Mouse (Mus musculus) heart, adult 9 months (tissue): ENCODE measurements around the gene Fads3.

ENCODE experiments used
- DNase-seq, 2 experiments: peaks; one replicate each; pipeline ENCODE4 v3.0.0; 2022; ENCODE audit warnings: low spot score in 2 of 2

The Fads3 gene

DNA sequence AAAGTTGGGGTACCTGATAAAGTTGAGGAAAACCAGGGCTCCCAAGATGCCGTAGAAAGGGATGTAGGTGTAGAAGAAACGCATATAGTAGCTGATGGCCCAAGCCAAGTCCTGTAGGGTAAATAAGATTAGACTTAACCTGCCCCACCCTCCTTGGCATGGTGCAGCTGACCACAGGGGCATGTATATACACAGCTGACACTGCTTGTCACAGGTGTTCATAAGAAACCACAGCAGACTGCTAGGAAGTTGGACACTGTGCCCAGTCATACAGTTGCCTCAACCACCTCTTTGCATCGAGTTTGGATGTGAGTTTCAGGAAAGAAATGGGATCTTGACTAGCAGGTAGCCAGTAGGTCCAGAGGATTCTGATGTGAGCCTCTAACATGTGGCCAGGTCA, 25.1 kb downstream of the Fads3 start:
- no peak for DNase-seq

DNA sequence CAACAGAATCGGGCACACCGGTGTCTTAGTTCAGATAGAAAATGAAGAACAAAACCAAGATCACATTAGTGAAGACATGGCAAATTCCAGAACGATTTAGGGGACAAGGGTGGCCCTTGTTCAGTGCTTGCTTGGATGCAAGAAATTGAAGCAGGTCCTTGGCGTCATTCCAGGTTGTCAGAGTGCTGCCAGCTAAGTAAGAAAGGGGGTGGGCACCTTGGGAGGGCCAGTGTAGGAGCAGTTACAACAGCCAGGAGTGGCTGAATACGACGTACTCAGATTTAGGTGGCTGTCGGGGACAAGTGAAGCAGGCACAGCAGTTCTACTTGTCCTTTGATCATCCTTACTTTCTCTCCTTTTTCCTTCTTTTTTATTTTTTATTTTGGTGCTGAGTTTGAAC, 26.3 kb downstream of the Fads3 start:
- DNase-seq: no peak

DNA sequence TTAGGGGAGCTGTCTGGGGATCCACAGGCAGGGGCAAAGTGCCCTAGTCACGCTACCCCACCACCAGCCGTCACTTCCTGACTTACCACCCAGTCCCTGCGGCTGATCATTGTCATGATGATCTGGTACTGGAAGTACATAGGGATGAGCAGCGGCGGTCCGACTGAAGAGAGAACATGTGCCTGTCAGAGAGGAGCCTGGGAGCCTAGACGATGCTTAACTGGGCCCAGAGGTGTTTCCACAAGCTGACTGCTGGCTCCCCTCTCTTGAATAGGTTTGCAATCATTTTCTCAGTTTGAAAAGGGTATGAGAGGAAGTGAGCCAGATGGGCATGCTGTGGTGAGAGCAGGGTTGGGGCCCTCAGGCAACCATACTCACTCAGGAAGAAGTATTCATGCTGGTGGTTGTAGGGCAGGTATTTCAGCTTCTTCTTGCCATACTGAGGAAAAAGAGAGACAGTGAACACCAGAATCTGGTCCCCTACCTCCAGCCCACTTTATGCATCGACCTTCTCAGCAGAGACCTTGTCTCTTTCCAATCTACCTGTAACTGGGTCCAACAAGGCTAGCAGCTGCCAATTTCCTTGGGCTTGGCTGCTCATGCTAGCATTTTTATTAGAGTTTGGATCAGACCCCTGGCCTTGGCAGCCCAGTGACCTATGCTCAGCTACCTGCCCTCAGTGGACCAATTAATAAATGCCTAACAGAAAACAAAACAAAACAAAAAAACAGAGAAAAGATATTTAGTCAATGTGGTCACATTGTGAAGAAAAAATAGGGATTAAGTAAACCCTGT, 29.0 kb downstream of the Fads3 start:
- no peak for DNase-seq

DNA sequence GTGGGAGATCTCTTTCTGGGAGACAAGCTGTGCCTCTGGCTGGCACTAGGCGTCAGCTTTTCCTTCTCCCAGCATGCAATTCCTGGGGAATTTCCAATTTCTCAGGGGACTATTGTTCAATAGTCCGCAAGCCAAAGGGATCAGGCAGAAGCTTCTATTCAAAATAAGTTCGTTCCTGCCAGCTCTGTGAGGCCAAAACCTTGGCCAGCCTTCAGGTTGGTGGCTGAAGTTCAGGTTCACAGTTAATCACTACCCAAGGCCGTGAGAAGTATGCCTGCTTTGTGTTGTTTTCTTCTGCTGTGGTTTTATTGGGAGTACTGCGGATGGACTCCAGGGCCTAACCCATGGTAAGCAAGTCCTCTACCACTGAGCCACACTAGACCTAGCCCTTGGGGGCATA, 29.8 kb downstream of the Fads3 start:
- DNase-seq: no peak

DNA sequence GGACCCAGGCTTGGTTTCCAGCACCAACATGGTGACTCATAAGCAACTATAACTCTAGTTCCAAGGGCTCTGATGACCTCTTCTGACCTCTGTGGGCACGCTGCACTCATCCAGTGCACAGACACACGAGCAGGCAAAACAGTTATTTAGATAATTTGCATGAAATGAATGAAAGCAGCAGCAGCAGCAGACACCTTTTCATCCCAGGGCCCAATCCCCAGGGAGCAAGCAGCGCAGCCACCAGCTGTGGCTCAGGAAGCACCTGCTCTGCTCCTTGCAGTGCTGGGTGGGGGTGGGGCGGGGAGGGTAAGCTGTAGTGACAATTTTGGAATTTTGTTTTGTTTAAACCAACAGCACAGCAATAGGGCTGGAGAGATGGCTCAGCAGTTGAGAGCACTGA, 30.5 kb downstream of the Fads3 start:
- no peak for DNase-seq

DNA sequence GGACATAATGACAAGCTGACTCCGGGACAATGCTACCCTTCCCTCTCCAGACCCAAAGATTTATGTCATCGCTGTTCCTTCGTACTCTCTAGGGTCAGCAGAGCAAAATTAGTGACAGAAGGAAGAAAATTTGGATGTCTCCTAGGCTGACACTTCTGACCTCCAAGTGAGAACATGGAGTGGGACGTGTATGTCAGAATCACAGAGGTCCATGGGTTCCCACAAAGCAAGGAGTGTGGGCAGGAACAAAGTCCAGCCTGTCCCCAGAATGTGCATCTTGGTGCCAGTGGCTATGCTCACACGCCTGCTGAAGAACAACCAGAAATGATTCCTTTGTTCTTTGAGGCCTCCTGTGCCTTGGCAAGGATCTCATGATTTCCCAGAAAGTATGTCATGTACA, 31.8 kb downstream of the Fads3 start:
- DNase-seq: no peak

DNA sequence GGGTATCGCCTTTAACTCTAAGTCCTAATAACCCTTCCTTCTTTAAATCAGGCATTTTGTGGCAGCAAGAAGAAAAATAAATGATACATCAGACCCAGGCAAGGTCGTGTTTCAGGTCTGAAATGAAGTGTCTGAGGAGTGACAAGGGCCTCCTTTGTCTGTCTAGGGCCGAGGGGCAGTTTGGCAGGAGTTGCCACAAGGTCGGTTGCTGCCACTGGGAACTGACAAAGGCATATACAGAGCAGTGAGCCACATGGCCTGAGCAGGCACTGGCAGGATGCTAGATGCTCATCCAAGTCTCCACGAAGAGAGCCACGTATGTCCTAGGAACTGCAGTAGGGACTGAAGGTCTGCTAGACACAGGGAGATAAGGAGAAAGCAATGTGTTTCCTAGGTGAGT, 37.0 kb downstream of the Fads3 start:
- no peak for DNase-seq

DNA sequence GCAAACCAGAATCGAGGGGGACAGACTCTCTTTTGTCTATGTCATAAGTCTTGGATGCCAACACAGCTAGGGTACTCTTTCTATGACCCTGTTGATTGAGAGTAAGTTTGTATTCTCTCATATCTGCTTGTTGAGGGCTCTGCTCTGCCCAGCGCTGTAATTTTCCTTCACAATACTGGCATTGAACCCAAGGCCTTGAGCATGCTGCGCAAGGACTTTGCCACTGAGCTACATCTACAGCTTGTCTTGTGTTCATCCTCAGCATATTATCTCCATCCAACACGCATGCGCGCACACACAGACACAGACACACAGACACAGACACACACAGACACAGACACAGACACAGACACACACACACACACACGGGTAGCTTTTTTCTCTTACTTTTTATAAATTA, 39.0 kb downstream of the Fads3 start:
- no peak for DNase-seq

DNA sequence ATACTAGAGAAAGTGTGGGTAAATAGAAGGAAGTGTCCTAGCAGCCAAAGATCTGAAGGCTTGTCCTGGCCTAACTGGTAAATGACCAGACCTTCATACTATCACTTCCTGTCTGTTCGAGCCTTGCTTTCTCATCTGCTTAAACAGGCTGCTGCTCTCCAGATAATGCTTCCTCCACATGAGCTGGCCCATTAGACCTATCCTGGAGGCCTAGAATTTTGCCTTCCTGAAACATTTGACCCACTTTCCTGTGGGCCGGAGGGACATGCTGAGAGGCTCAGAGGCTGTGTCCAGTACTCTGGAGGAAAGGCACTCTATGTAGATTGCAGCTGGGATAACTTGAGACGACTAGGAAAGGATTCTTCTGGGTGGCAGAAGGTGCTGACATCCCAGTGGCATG, 40.7 kb downstream of the Fads3 start:
- peak in 1 of 2 experiments; percentile 56 for DNase-seq

DNA sequence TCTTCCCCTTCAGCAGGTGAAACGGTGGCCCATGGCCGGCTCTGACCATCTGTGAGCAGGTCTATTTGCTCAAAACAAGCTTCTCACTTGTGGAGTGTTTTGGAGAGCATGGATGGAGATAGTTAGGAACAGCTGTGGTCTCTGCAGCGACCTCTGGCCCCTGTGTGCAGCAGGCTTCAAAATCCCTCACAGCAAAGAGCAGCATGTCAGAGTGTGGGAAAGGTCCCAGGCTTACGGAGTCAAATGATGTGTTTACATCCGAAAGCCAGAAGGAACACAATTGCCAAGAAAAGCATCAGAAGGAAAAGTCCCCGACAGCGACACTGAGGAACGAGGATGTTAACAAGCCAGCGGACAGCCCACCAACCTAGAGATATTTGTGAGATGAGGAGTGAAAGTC, 44.1 kb downstream of the Fads3 start:
- peak in 1 of 2 experiments; percentile 37 for DNase-seq

DNA sequence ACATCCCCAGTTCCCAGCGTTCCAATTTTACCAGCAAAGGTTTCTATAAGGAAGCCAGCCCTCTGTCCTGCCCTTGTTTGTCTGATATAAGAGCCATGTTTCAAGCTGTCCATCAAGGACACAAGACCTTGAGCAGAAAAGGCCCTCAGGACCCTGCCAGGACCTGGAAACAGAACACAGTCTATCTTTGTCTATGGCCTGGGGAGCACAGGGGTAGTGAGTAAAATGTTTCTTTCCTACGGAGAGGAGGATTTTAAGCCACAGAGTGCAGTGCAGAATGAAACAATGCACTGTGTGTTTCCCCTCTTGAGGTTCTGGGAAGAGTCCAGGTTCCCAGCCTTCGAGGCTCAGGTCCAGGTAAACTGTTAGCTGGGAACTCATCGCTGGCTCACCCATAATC, 45.6 kb downstream of the Fads3 start:
- no peak for DNase-seq

DNA sequence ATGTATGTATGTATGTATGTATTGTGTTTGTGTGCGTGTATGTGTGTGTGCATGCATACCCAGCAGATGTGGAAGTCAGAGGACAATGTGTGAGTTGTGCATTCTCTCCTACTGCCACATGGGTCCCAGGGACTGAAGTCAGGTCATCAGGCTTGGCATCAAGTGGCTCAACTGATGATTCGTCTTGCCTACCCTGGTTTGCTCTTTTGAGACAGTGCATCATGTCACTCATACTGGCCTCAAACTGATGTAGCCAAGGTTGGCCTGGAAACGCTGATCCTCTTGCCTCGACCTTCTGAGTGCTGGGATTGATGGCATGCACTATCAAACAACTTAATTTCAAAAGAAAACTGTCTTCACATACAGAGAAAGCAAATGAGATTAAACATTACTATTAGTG, 52.5 kb downstream of the Fads3 start:
- DNase-seq: no peak

DNA sequence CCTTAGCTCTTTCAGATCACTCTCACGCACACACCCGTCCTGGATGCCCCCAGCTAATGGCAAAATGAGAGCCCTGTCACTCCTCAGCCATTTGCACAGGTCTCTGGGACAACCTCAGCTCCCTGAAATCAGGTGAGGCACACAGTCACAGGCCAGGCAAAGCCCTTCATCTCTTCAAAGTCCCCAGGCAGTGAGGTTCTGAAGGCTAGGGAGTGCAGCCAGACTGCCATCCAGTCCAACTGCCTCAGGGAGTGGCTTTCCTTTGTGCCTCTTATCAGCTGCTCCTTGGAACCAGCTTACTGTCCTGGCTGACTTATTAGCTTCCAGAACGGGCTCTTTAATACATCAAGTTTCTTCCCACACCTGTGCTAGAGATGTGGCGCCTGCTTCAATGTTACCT, 53.3 kb downstream of the Fads3 start:
- no peak for DNase-seq

DNA sequence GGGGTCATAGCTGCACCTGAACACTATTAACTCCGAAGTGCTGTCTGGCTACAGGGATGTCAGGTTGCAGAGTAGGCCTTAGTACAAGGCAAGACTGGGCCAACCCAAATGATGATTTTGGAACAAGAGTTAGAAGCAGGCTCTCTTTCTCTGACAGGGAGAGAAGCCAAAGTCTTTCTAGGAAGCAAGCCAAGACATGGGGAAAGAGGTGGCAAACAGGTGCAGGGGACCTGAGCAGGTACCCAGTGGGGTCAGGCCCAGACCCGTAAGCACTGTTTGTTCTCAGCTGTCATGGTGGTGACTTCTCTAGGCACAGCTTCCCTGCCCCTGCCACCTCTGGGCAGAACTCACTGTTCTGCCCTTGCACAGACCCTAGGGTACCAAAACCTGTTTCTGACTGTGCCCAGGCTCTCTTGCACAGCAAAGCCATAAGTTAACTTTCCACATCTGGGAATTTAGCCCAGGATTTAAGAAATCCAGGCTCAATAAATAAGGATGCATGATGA, 55.1 kb downstream of the Fads3 start:
- DNase-seq: no peak

DNA sequence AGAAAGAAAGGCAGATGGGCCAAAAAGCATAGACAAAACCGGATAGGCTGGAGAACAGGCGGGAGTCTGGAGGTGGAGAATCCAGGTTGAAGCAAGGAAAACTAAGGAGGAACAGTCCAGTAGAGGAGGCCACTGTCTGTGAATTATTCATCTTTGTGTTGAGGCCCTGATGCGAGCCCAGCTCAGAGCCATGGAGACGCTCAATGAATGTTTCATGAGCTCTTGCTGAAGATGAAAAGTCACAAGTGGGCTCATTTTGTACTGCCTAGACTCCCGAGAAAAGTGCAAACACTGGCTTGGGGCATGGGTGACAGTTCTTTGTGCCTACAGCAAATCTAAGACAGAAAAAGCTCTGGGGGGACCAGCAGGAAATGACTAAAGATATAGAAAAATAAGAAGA, 56.5 kb downstream of the Fads3 start:
- no peak for DNase-seq

DNA sequence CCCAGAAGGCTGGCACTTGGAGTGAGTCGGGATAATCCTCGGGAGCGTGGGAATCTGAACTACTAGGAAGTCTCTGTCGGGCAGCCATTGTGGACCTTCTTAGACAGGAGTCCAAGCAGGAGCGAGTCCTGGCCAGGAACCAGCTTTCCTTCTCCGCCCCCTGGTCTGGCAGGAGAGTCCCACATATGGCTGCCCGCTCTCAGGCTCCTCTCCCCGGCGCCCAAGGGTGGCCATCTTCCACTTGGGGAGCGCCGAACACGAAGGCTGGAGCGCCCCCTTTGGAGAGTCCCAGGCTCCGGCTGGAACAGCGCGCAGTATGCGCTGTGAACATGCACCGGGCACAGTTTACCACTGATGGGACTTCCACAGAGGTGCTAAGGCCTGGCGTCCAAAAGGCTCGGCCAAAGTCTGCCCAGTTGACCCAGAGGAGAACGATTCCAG, 59.3 kb downstream of the Fads3 start:
- DNase-seq: peak; percentile 73 to 76

DNA sequence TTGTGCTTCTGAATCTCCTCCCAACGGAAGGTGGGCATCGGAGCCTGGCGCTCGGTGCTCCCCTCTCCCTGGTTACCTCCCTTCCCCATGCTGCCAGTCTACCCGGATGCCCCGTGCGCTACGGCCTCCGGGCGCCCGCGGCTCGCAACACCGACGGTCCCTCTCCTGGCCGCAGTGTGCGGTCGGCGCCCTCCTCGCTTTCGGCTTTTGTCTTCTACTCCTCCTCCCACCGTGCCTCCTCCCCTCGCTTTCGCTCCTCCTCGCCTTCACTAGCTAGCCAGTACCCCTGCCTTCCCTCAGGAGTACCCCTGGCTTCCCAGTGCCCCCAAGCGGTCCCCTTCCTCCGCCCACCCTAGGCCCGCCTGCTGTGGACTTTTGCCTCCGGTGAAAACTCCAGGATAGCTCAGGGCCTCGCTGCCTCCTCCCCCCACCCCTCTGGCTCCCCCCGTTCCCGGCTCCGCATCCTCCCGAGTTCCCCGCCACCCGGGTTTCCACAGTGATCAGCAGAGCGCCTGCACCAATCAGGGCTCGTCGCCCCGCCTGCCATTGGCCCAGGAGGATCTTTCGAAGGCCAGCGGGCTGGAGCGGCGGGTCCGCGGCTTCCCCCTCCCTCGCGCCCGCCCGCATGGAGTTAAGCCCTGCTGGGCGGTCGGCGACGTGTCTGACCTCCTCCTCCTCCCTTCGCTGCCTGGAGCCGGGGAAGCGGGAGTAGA, 60.1 kb downstream of the Fads3 start, which contains the start of gene Fads2:
Gene Fads2, minus strand, starts transcription at position 406 of the 713 bp plus-strand sequence.
- DNase-seq: peak; percentile 86 to 88

DNA sequence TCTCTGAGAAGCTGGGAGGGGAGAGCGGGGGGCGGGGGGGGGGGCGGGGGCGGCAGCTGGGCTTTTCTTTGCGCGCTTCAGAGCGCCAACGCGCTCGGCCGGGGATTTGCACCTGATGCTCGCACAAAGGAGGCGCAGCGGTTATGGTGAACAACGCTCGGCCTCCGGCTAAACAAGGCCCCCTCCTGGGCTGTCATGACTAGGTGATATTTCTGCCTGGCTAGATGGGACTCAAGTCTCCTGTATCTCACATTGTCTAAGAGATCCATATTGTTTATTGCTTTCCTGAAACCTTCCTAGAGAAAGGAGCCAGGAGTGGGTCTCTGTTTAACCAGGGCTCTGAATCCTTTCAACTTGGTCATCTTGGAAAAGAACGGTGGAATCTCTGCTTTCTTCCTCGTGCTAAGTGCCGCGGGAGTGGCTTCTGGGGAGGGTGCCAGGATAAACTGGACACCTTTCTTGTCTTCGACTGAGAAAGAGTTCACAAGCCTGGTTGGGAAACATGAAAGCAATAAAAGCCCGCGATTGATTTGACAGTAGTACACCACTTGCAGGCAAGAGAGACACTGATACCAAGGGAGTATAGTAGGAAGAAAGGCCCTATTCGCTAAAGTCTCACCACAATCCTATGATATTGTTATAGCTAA, 60.8 kb downstream of the Fads3 start:
- no peak for DNase-seq

DNA sequence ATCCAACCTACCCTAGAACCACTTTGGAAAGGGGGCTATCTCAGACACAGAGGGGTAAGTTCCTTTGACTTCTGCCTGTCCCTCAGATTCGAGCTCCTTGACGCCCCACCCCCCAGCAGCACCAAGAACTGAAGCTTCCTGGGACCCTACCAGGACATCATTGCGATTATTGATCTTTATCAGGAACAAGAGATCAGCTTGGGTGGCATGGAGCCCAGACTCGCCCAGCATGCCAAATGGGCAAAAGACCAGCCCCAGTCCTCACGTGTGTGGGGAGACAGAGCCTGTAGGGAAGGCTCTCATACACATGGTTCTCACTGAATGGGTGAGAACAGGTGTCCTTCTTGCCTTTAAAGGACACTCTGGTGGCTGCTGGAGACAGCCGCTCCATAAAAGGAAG, 62.9 kb downstream of the Fads3 start:
- no peak for DNase-seq

DNA sequence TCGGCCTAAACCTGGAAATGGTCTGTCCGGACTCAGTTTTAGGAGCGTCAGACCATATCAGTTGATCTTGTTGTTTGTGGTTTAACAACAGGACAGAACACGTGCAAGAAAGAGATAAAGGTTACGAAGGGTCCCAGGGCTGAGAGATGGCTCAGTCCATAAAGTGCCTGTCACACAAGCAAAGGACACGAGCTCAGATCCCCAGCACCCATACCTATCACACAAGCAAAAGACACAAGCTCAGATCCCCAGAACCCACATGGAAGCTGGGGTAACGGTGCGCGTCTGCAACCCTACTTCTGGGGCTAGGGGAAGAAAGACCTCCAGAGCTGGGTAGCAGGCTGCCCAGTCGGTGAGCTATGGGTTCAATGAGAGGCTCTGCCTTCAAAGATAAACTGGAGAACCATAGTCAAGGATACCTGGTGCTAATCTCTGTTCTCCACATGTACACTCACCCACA, 63.7 kb downstream of the Fads3 start:
- no peak for DNase-seq

DNA sequence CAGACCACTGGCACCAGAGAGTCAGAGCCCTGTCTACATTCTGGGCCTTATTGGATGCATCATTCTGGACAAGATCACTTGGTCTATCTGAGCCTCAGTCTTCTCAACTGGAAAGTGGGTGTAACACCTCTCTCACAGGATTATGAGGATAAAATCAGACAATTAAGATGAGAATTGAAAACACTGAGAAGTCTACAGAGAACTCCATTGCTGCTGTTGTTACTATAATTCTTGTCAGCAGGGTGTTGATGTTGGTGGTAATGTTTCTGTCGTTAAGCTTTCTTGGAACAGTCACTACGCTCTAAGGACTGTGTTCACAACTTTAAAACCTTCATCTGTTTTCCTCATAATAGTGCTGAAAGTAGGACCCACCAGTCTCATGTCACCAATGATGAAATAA, 65.3 kb downstream of the Fads3 start:
- no peak for DNase-seq

DNA sequence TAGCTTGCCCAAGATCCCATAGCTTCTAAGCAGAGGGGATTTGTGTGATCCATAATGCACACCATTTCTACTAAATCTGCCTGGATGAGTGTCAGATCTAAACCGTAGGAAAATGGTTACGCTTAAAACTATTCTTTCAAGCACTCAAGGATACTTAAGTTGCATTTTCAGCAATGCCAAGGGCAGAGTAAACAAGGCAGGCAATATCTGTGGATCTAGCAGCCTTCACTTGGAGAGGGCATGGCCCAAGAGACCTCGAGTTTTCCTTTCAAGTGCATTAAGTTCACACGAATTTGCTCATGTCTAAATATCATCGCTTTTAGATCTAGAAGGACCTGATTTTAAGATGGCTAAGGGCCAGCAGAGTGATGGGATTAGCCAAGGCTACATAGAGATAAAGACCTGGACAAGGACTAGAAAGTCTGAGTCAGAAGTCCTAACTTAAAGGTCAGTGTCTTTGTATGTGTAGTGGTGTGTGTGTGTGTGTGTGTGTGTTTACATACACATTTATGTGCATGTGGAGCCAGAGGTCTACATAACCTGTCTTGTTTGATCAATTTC, 65.8 kb downstream of the Fads3 start:
- DNase-seq: no peak
